Mouse (Mus musculus): ENCODE results near the gene Stard8.

DNA sequence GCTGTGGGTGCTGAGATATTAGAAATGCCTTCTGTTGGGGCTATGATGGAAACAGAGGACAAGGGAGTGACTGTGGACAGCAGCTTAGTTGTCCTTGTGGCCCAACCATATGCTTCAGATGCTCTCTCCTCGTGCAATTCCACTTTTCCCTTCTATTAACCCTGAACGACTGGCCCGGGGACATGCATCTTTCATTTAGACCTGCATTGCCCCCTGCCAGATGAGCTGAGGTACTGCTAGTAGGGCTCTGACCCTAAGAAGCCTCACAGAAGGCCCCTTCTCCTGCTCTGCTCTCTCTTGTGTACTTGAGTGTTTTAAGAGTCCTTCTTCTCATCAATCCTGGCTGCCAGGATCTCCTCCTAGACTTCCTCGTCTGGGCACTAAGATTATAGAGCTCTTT lies 56.1 kb downstream of the Stard8 start:
- no peak for TF ChIP-seq CTCF (IDR thresholded peaks at IDR 0.05; ENCODE audit: borderline replicate concordance, insufficient read depth, low read depth, low read length)
- no peak for TF ChIP-seq POLR2A (IDR thresholded peaks at IDR 0.05; ENCODE audit: borderline replicate concordance, insufficient read depth, low read length)
